Mouse (Mus musculus) embryonic facial prominence, embryonic 14.5 days (tissue): Measurements from ENCODE around the gene Hoxc9. TPM values are rescaled to one million over a fixed set of nuclear protein-coding genes. Genes with fewer than 3 reads are reported as not detected.
A peak's percentile ranks its signal among the peaks of the same experiment; 100 is the strongest.

Experiments used
- ATAC-seq: fragments of 200-750 bp; cut with Nextera tagmentation; 2 replicates; pipeline ENCODE4 v1.8.0; 2017; ENCODE audit warnings: low read depth, moderate number of reproducible peaks, moderate TSS enrichment
- DNase-seq: peaks from one replicate; pipeline ENCODE4 v3.0.0-alpha.2; 2015; ENCODE audit warnings: low spot score
- H3K27ac ChIP-seq: fragments of 300-500 bp; sonication (generic); replicated peaks from 2 replicates; pipeline ENCODE4 v1.5.1; 2014; ENCODE audit warnings: low read depth, mild to moderate bottlenecking, low read length, moderate library complexity
- H3K27me3 ChIP-seq: fragments of 300-500 bp; sonication (generic); replicated peaks from 2 replicates; pipeline ENCODE4 v1.6.1; 2014; ENCODE audit warnings: low read length; ENCODE audit not compliant: control insufficient read depth, insufficient read depth
- H3K36me3 ChIP-seq: fragments of 300-500 bp; sonication (generic); 2 replicates; pipeline ENCODE4 v1.6.1; 2014; ENCODE audit warnings: low read length, mixed read lengths; ENCODE audit not compliant: control insufficient read depth, insufficient read depth
- H3K4me1 ChIP-seq: fragments of 300-500 bp; sonication (generic); 2 replicates; pipeline ENCODE4 v1.6.1; 2014; ENCODE audit warnings: antibody characterized with exemption, low read length; ENCODE audit not compliant: control insufficient read depth, insufficient read depth
- H3K4me2 ChIP-seq: fragments of 300-500 bp; sonication (generic); 2 replicates; pipeline ENCODE4 v1.6.1; 2014; ENCODE audit warnings: low read depth, mild to moderate bottlenecking, low read length, moderate library complexity, mixed read lengths
- H3K4me3 ChIP-seq: fragments of 300-500 bp; sonication (generic); 2 replicates; pipeline ENCODE4 v1.5.1; 2014; ENCODE audit warnings: low read depth, mild to moderate bottlenecking, low read length
- H3K9ac ChIP-seq: fragments of 300-500 bp; sonication (generic); 2 replicates; pipeline ENCODE4 v1.6.1; 2014; ENCODE audit warnings: low read depth, mild to moderate bottlenecking, low read length, moderate library complexity, mixed read lengths
- H3K9me3 ChIP-seq: fragments of 300-500 bp; sonication (generic); 2 replicates; pipeline ENCODE4 v1.6.1; 2016; ENCODE audit warnings: low read length; ENCODE audit not compliant: control insufficient read depth
- WGBS: fragments of 180-500 bp; shearing (Covaris S2); extraction: QIAGEN DNeasy Blood & Tissue Kit; methylation state at CpG from one replicate; pipeline ENCODE4 v1.1.7; 2014; 5-methylcytosine and 5-hydroxymethylcytosine counted together
- polyA plus RNA-seq: library from polyadenylated mRNA; unstranded; fragments of >200 nt; fragmentation: Nextera tagmentation; extraction: Ambion mirVana; gene quantifications from 2 replicates; pipeline ENCODE4 v1.2.1, GENCODE M21; 2014

Hoxc9 gene
- not detected in 2 replicates for polyA plus RNA-seq

DNA sequence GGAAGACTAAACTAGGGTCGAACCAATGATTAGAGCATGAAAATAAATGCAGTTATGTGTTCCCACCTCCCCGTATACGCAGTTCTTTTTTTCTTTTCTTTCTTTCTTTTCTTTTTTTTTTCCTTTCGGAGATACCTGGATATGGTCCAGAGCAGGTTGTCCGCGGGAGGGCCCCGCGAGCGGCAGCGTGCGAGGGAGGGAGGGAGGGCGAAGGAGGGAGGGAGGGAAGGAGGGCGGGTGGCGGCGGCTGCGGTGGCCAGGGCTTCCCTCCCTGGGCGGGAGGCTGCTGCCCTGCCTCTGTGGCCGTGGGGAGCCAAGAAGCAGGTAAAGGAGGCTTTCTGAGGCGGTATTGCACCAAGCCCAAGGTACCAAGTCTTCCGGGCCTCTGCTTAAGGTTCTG lies at the start of gene Hoxc9:
Hoxc9 (plus strand) TSS at position 269 of the 400 bp plus-strand sequence.
- no peak for DNase-seq
- Histone ChIP-seq H3K4me1 (no peaks in the 10 kb centered on the region), H3K27me3 (peaks cover 100% of the 10 kb centered on the region), H3K9ac (no peak within 1 kb of the TSS), H3K9me3 (no peaks in the 10 kb centered on the region), H3K4me3 (no peak within 1 kb of the TSS), H3K36me3 (no peaks in the 10 kb centered on the region), H3K4me2 (no peak within 1 kb of the TSS), H3K27ac (no peak within 1 kb of the TSS)
- WGBS: 3% methylated on average over 17 of the region's 20 CpGs
- ATAC-seq: no peak

DNA sequence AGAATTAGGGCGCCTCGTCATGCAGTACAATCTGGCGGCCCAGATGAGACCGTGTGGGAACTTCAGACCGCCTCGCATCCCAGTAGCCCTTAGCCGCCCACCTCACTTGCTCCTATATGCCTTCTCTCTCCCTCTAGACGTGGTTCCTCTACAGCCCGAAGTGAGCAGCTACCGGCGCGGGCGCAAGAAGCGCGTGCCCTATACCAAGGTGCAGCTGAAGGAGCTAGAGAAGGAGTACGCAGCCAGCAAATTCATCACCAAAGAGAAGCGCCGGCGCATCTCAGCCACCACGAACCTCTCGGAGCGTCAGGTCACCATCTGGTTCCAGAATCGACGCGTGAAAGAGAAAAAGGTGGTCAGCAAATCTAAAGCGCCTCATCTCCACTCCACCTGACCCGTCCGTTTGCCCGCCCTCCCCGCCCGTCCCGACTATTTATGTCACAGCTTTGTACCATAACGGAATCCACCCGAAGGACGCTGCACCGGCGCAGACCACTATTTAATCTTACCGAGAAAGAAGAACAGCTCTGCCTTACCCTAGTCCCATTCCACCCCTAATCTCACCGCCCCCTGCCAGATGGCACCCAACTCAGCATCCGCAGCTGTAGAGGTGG lies 49.1 kb upstream of the Hoxc9 start:
- Histone ChIP-seq H3K9me3 (no peaks in the 10 kb centered on the region), H3K4me3 (no peak overlapping the region), H3K27ac (no peak overlapping the region), H3K9ac (no peak overlapping the region), H3K4me1 (no peaks in the 10 kb centered on the region), H3K36me3 (no peaks in the 10 kb centered on the region), H3K27me3 (peaks cover 100% of the 10 kb centered on the region), H3K4me2 (no peak overlapping the region)
- WGBS: 3% methylated on average over 37 of the region's 40 CpGs
- DNase-seq: no peak
- ATAC-seq: no peak

- H3K4me3 ChIP-seq: no peak overlapping the region
- no peak overlapping the region for H3K4me2 ChIP-seq
- WGBS: 2% methylated on average over 23 of the region's 23 CpGs
- ATAC-seq (no peak), DNase-seq (no peak)
- H3K4me1 ChIP-seq: no peaks in the 10 kb centered on the region
- peaks cover 100% of the 10 kb centered on the region for H3K27me3 ChIP-seq
- no peaks in the 10 kb centered on the region for H3K9me3 ChIP-seq
- H3K9ac ChIP-seq: no peak overlapping the region
- no peak overlapping the region for H3K27ac ChIP-seq
- H3K36me3 ChIP-seq: no peaks in the 10 kb centered on the region
These were observed 44.4 kb upstream of the Hoxc9 start for GRCm38 (mm10) chr15:102931706-102932358.

DNA sequence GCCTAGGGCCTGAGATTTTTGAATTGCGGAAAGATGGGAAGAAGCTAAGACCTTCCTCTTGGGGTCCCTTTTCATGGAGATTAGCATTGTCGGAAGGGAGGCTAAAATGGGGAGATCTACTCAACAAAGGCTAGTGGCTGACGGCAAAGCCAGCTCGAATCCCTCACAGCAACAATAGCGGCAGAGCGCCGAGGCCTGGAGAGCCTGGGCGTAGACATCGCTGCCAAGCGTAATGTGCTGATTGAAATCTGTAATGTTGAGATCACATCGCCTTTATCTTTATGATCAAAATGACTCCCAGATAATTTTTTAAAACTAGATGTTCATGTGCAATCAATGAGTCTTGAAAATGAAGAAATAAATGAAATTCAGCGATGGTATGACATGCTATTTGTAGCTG lies 41.8 kb upstream of the Hoxc9 start:
- Histone ChIP-seq H3K4me2 (no peak overlapping the region), H3K27me3 (peaks cover 100% of the 10 kb centered on the region), H3K4me1 (no peaks in the 10 kb centered on the region), H3K9me3 (no peaks in the 10 kb centered on the region), H3K27ac (no peak overlapping the region), H3K9ac (no peak overlapping the region), H3K4me3 (no peak overlapping the region), H3K36me3 (no peaks in the 10 kb centered on the region)
- 2% methylated on average over 12 of the region's 12 CpGs for WGBS
- no peak for DNase-seq
- ATAC-seq: no peak

DNA sequence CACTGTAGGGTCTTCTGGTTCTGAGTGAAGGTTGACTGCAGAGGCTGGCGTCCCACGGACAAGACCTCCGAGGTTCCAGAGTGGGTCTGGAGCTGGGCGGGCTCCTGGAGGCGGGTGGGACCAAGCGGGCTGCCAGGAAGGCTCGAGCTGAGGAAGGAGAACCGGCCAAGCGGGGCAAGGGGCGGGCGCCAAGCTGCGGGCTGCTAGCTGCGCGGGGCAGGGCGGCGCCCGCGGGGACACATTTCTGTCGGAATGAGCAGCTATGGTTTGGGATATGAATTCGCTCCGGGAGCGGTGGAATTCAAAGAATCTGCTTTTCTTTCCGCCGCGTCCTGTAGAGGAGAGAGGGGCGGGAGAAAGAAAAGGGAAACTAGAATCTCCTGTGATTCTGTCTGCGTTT lies 41.3 kb upstream of the Hoxc9 start:
- peaks cover 100% of the 10 kb centered on the region for H3K27me3 ChIP-seq
- peak overlapping the region; percentile 29; the same call in 1 of the 2 replicates for H3K4me2 ChIP-seq
- no peak overlapping the region for H3K27ac ChIP-seq
- WGBS: under 1% methylated on average over 26 of the region's 27 CpGs
- DNase-seq: peak; percentile 14
- no peak for ATAC-seq
- no peak overlapping the region for H3K9ac ChIP-seq
- no peaks in the 10 kb centered on the region for H3K9me3 ChIP-seq
- no peak overlapping the region; the same call in 1 of the 2 replicates for H3K4me3 ChIP-seq
- no peaks in the 10 kb centered on the region for H3K4me1 ChIP-seq
- H3K36me3 ChIP-seq: no peaks in the 10 kb centered on the region

DNA sequence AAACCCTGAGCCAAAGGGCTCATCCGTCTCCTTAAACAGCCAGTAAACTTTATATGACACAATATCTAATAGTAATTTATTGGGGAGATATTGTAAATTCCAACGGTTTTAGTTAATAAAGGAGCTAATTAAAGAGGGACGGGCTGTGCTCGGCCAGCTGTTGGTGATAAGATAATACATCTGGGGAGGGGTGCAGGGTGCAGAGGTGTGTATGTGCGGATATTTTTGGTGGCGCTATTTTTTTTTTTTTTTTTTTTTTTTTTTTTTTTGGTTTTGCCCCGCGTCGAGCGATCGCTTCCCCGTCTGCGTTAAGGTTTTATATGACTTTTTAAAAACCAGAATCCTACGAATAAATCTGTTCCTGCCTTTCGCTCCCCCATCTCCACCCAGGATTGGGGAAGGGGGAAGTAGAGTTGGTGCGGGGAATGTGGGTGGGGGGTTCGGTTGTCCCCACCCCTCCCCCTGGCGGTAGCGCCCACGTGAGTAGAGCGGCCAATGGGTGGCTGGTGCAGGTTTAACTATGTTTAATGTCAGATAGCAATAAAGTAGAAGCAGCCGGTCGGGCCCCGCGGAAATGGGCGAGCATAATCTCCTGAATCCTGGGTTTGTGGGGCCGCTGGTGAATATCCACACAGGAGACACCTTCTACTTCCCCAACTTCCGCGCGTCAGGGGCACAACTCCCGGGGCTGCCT lies 39.8 kb upstream of the Hoxc9 start, which contains the start of gene Hoxc12:
Hoxc12 (plus strand) TSS at position 479 of the 694 bp plus-strand sequence.
- H3K4me1 ChIP-seq: no peaks in the 10 kb centered on the region
- DNase-seq: no peak
- no peak within 1 kb of the TSS for H3K9ac ChIP-seq
- no peaks in the 10 kb centered on the region for H3K36me3 ChIP-seq
- no peak within 1 kb of the TSS for H3K4me2 ChIP-seq
- peaks cover 100% of the 10 kb centered on the region for H3K27me3 ChIP-seq
- H3K27ac ChIP-seq: no peak within 1 kb of the TSS
- under 1% methylated on average over 26 of the region's 31 CpGs for WGBS
- H3K4me3 ChIP-seq: no peak within 1 kb of the TSS
- no peak for ATAC-seq
- H3K9me3 ChIP-seq: no peaks in the 10 kb centered on the region

DNA sequence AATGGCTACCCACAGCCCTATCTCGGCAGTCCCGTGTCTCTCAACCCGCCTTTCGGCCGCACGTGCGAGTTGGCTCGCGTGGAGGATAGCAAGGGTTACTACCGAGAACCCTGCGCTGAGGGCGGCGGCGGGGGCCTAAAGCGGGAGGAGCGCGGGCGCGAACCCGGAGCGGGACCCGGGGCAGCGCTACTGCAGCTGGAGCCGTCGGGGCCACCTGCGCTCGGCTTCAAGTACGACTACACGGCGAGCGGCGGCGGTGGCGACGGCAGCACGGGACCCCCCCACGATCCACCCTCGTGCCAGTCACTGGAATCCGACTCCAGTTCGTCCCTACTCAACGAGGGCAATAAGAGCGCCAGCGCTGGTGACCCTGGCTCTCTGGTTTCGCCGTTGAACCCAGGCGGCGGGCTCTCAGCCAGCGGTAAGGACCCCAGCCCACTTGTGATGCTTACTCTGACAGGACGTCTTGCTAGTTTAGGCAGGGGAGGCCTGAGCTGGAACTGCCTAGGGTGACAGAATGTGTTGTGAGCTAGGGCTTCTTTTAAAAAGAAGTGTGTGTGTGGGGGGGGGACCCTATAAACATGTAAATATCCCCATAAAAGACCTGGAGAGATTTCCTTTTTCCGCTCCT lies 39.1 kb upstream of the Hoxc9 start:
- 1% methylated on average over 35 of the region's 50 CpGs for WGBS
- H3K4me1 ChIP-seq: no peaks in the 10 kb centered on the region
- H3K27ac ChIP-seq: no peak overlapping the region
- no peak overlapping the region for H3K4me2 ChIP-seq
- no peak overlapping the region for H3K9ac ChIP-seq
- no peaks in the 10 kb centered on the region for H3K9me3 ChIP-seq
- no peak overlapping the region for H3K4me3 ChIP-seq
- ATAC-seq (no peak), DNase-seq (no peak)
- no peaks in the 10 kb centered on the region for H3K36me3 ChIP-seq
- peaks cover 100% of the 10 kb centered on the region for H3K27me3 ChIP-seq

GRCm38 (mm10) chr15:102939256-102940155 lies 36.7 kb upstream of the Hoxc9 start:
- Histone ChIP-seq H3K9me3 (no peaks in the 10 kb centered on the region), H3K4me1 (no peaks in the 10 kb centered on the region), H3K27ac (no peak overlapping the region), H3K36me3 (no peaks in the 10 kb centered on the region), H3K4me2 (no peak overlapping the region), H3K4me3 (no peak overlapping the region), H3K27me3 (peaks cover 100% of the 10 kb centered on the region), H3K9ac (no peak overlapping the region)
- ATAC-seq: no peak
- under 1% methylated on average over 17 of the region's 34 CpGs for WGBS
- DNase-seq: no peak
